Mouse (Mus musculus) hindbrain, embryonic 15.5 days (tissue): ENCODE results near the gene Islr. TPM values are rescaled to one million over a fixed set of nuclear protein-coding genes. Genes with fewer than 3 reads are reported as not detected.
A peak's percentile ranks its signal among the peaks of the same experiment; 100 is the strongest.

Source experiments
- ATAC-seq: fragments of 200-750 bp; cut with Nextera tagmentation; 2 replicates; pipeline ENCODE4 v1.8.0; 2017; ENCODE audit warnings: low read depth, moderate number of reproducible peaks, moderate TSS enrichment; ENCODE audit not compliant: low FRiP score
- H3K27ac ChIP-seq: fragments of 300-500 bp; sonication (generic); replicated peaks from 2 replicates; pipeline ENCODE4 v1.5.1; 2015; ENCODE audit warnings: mild to moderate bottlenecking, inconsistent platforms
- H3K27me3 ChIP-seq: fragments of 300-500 bp; sonication (generic); 2 replicates; pipeline ENCODE4 v1.6.1; 2015; ENCODE audit warnings: control low read depth, inconsistent platforms
- H3K36me3 ChIP-seq: fragments of 300-500 bp; sonication (generic); 2 replicates; pipeline ENCODE4 v1.6.1; 2015; ENCODE audit warnings: control low read depth, inconsistent platforms
- H3K4me1 ChIP-seq: fragments of 300-500 bp; sonication (generic); replicated peaks from 2 replicates; pipeline ENCODE4 v1.6.1; 2015; ENCODE audit warnings: control low read depth, inconsistent platforms
- H3K4me2 ChIP-seq: fragments of 300-500 bp; sonication (generic); 2 replicates; pipeline ENCODE4 v1.6.1; 2015; ENCODE audit warnings: moderate library complexity, mild to moderate bottlenecking, inconsistent platforms
- H3K4me3 ChIP-seq: fragments of 300-500 bp; sonication (generic); 2 replicates; pipeline ENCODE4 v1.5.1; 2015; ENCODE audit warnings: mild to moderate bottlenecking, inconsistent platforms
- H3K9ac ChIP-seq: fragments of 300-500 bp; sonication (generic); 2 replicates; pipeline ENCODE4 v1.6.1; 2015; ENCODE audit warnings: inconsistent platforms
- H3K9me3 ChIP-seq: fragments of 300-500 bp; sonication (generic); 2 replicates; pipeline ENCODE4 v1.6.1; 2016; ENCODE audit warnings: control low read depth, inconsistent platforms
- WGBS: fragments of 180-500 bp; shearing (Covaris S2); methylation state at CpG from one replicate; pipeline ENCODE4 v1.1.7; 2015; 5-methylcytosine and 5-hydroxymethylcytosine counted together
- polyA plus RNA-seq: library from polyadenylated mRNA; unstranded; fragments of >200 nt; fragmentation: Nextera tagmentation; extraction: Ambion mirVana; gene quantifications from 2 replicates; pipeline ENCODE4 v1.2.1, GENCODE M21; 2015

The Islr gene
- polyA plus RNA-seq, 1 experiment from 2014 or later, result 37.1 TPM

GRCm38 (mm10) chr9:58177165-58177564 lies 26.9 kb downstream of the Islr start:
- ATAC-seq, result no peak
- Histone ChIP-seq H3K27me3 (no peaks in the 10 kb centered on the region), H3K4me3 (no peak overlapping the region), H3K27ac (0 out of 2 replicates have a peak overlapping the region, but pooled peaks have one; percentile 18), H3K4me2 (no peak overlapping the region), H3K9ac (no peak overlapping the region), H3K4me1 (no peaks in the 10 kb centered on the region), H3K36me3 (no peaks in the 10 kb centered on the region), H3K9me3 (no peaks in the 10 kb centered on the region)
- 46% methylated on average over 4 of the region's 4 CpGs for WGBS

GRCm38 (mm10) chr9:58175745-58176487 lies 28.2 kb downstream of the Islr start:
- Histone ChIP-seq H3K4me2 (no peak overlapping the region), H3K27me3 (no peaks in the 10 kb centered on the region), H3K9me3 (no peaks in the 10 kb centered on the region), H3K36me3 (no peaks in the 10 kb centered on the region), H3K9ac (no peak overlapping the region), H3K4me3 (no peak overlapping the region), H3K27ac (no peak overlapping the region), H3K4me1 (no peaks in the 10 kb centered on the region)
- ATAC-seq, result no peak
- 61% methylated on average over 5 of the region's 5 CpGs for WGBS

GRCm38 (mm10) chr9:58174818-58175251 lies 29.3 kb downstream of the Islr start:
- Histone ChIP-seq H3K27me3 (no peaks in the 10 kb centered on the region), H3K4me1 (no peaks in the 10 kb centered on the region), H3K9me3 (no peaks in the 10 kb centered on the region), H3K36me3 (no peaks in the 10 kb centered on the region), H3K4me3 (no peak overlapping the region), H3K27ac (no peak overlapping the region), H3K9ac (no peak overlapping the region), H3K4me2 (no peak overlapping the region)
- 29% methylated on average over 5 of the region's 5 CpGs for WGBS
- ATAC-seq, result peak; percentile 34; the same call in 1 of the 2 replicates

GRCm38 (mm10) chr9:58172863-58173262 lies 31.2 kb downstream of the Islr start:
- Histone ChIP-seq H3K4me2 (no peak overlapping the region), H3K36me3 (no peaks in the 10 kb centered on the region), H3K27me3 (no peaks in the 10 kb centered on the region), H3K27ac (no peak overlapping the region), H3K9me3 (no peaks in the 10 kb centered on the region), H3K4me3 (no peak overlapping the region), H3K9ac (no peak overlapping the region), H3K4me1 (no peaks in the 10 kb centered on the region)
- no peak for ATAC-seq
- 70% methylated on average over 2 of the region's 2 CpGs for WGBS

GRCm38 (mm10) chr9:58169426-58169825 lies 34.7 kb downstream of the Islr start:
- no peaks in the 10 kb centered on the region for H3K9me3 ChIP-seq
- no peak overlapping the region for H3K4me2 ChIP-seq
- H3K9ac ChIP-seq, result no peak overlapping the region
- no peaks in the 10 kb centered on the region for H3K27me3 ChIP-seq
- no peak overlapping the region for H3K4me3 ChIP-seq
- no peaks in the 10 kb centered on the region for H3K4me1 ChIP-seq
- H3K36me3 ChIP-seq, result no peaks in the 10 kb centered on the region
- WGBS, result 78% methylated on average over 6 of the region's 6 CpGs
- ATAC-seq, result no peak
- no peak overlapping the region for H3K27ac ChIP-seq

- Histone ChIP-seq H3K4me2 (no peak overlapping the region), H3K9ac (no peak overlapping the region), H3K4me1 (no peaks in the 10 kb centered on the region), H3K27ac (no peak overlapping the region), H3K4me3 (no peak overlapping the region), H3K9me3 (no peaks in the 10 kb centered on the region), H3K27me3 (no peaks in the 10 kb centered on the region), H3K36me3 (no peaks in the 10 kb centered on the region)
- ATAC-seq, result no peak
- WGBS, result 70% methylated on average over 3 of the region's 3 CpGs
Measured at GRCm38 (mm10) chr9:58168880-58169279, 35.2 kb downstream of the Islr start.

GRCm38 (mm10) chr9:58165779-58166178 lies 38.3 kb downstream of the Islr start:
- Histone ChIP-seq H3K27me3 (no peaks in the 10 kb centered on the region), H3K4me3 (no peak overlapping the region), H3K4me1 (no peaks in the 10 kb centered on the region), H3K36me3 (no peaks in the 10 kb centered on the region), H3K9ac (no peak overlapping the region), H3K9me3 (no peaks in the 10 kb centered on the region), H3K4me2 (no peak overlapping the region), H3K27ac (no peak overlapping the region)
- 78% methylated on average over 1 of the region's 1 CpGs for WGBS
- no peak for ATAC-seq

GRCm38 (mm10) chr9:58163146-58163545 lies 41.0 kb downstream of the Islr start:
- H3K9me3 ChIP-seq, result no peaks in the 10 kb centered on the region
- H3K4me3 ChIP-seq, result no peak overlapping the region
- no peak overlapping the region for H3K4me2 ChIP-seq
- no peaks in the 10 kb centered on the region for H3K27me3 ChIP-seq
- WGBS, result 81% methylated on average over 5 of the region's 5 CpGs
- H3K4me1 ChIP-seq, result peaks cover 5% of the 10 kb centered on the region
- ATAC-seq, result no peak
- H3K36me3 ChIP-seq, result no peaks in the 10 kb centered on the region
- H3K9ac ChIP-seq, result no peak overlapping the region
- H3K27ac ChIP-seq, result no peak overlapping the region

GRCm38 (mm10) chr9:58162173-58162572 lies 41.9 kb downstream of the Islr start:
- H3K27ac ChIP-seq, result no peak overlapping the region
- no peaks in the 10 kb centered on the region for H3K9me3 ChIP-seq
- H3K4me1 ChIP-seq, result peaks cover 5% of the 10 kb centered on the region
- H3K4me3 ChIP-seq, result no peak overlapping the region
- no peaks in the 10 kb centered on the region for H3K27me3 ChIP-seq
- H3K4me2 ChIP-seq, result no peak overlapping the region
- no peak overlapping the region for H3K9ac ChIP-seq
- 87% methylated on average over 3 of the region's 3 CpGs for WGBS
- H3K36me3 ChIP-seq, result no peaks in the 10 kb centered on the region
- ATAC-seq, result no peak

- 81% methylated on average over 5 of the region's 5 CpGs for WGBS
- H3K4me1 ChIP-seq, result peaks cover 11% of the 10 kb centered on the region
- H3K36me3 ChIP-seq, result no peaks in the 10 kb centered on the region
- H3K27ac ChIP-seq, result no peak overlapping the region
- H3K4me2 ChIP-seq, result no peak overlapping the region
- no peak for ATAC-seq
- H3K9me3 ChIP-seq, result no peaks in the 10 kb centered on the region
- H3K27me3 ChIP-seq, result no peaks in the 10 kb centered on the region
- H3K4me3 ChIP-seq, result no peak overlapping the region
- no peak overlapping the region for H3K9ac ChIP-seq
Measured at GRCm38 (mm10) chr9:58160315-58160714, 43.8 kb downstream of the Islr start.

- WGBS, result 76% methylated on average over 4 of the region's 4 CpGs
- no peak overlapping the region for H3K27ac ChIP-seq
- no peak for ATAC-seq
Measured at GRCm38 (mm10) chr9:58159855-58160254, 44.3 kb downstream of the Islr start.

GRCm38 (mm10) chr9:58158541-58159311 lies 45.4 kb downstream of the Islr start:
- no peaks in the 10 kb centered on the region for H3K36me3 ChIP-seq
- H3K9me3 ChIP-seq, result no peaks in the 10 kb centered on the region
- WGBS, result 60% methylated on average over 7 of the region's 7 CpGs
- H3K4me3 ChIP-seq, result no peak overlapping the region
- H3K27me3 ChIP-seq, result no peaks in the 10 kb centered on the region
- H3K4me2 ChIP-seq, result 0 out of 2 replicates have a peak overlapping the region, but pooled peaks have one; percentile 4
- peak overlapping the region; percentile 34; the same call in 1 of the 2 replicates for H3K27ac ChIP-seq
- no peak overlapping the region for H3K9ac ChIP-seq
- peaks cover 14% of the 10 kb centered on the region for H3K4me1 ChIP-seq
- ATAC-seq, result no peak

More at GRCm38 (mm10) chr9:58159855-58160254, 44.3 kb downstream of the Islr start:
- H3K4me3 ChIP-seq, result no peak overlapping the region
- H3K27me3 ChIP-seq, result no peaks in the 10 kb centered on the region
- H3K36me3 ChIP-seq, result no peaks in the 10 kb centered on the region
- peaks cover 14% of the 10 kb centered on the region for H3K4me1 ChIP-seq
- no peak overlapping the region for H3K4me2 ChIP-seq
- no peaks in the 10 kb centered on the region for H3K9me3 ChIP-seq
- H3K9ac ChIP-seq, result no peak overlapping the region
